Mouse (Mus musculus): ENCODE results near the gene Pipox. TPM values are rescaled to one million over a fixed set of nuclear protein-coding genes. Genes with fewer than 3 reads are reported as not detected.

Pipox gene
- polyA plus RNA-seq, 1 experiment, result 6.5 TPM

DNA sequence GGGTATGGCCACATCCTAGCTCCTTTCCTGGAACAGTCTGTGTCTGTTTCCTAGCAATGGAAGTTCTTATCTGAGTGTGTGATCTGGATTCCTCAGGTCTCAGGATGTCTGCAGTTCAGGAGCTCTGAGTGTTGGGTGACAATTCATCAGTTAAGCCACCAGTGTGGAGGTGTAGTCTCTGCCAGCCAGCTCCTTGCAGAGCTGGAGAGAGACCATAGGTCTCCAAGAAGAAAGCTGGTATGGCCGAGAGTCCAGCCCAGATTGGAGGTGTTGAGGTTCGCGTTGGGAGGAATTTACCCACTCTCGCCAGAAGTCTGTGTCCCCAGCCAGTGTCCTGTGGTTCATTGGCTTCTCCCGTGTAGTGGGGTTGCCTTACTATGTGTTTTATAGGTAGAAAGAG lies 38.7 kb upstream of the Pipox start:
- no peak for DNase-seq
- 33% methylated on average over 5 of the region's 5 CpGs for WGBS
- no peak overlapping the region for H3K27ac ChIP-seq (ENCODE audit: control insufficient read depth, insufficient read depth, low read length)
- H3K4me3 ChIP-seq (ENCODE audit: control insufficient read depth, insufficient read depth, low read length), result no peak overlapping the region
- H3K4me1 ChIP-seq (replicated peaks; ENCODE audit: control insufficient read depth, insufficient read depth, low read length), result peaks cover 9% of the 10 kb centered on the region
- TF ChIP-seq POLR2A (IDR thresholded peaks at IDR 0.05; ENCODE audit: control insufficient read depth, extremely low read depth, insufficient read depth, low read length, poor library complexity) (no peak), CTCF (IDR thresholded peaks at IDR 0.05; ENCODE audit: borderline replicate concordance, control insufficient read depth, extremely low read depth, insufficient read depth, low read length, poor library complexity) (no peak)
- H3K27me3 ChIP-seq (ENCODE audit: control insufficient read depth, insufficient read depth, low read length), result peaks cover 37% of the 10 kb centered on the region
- H3K36me3 ChIP-seq (ENCODE audit: control insufficient read depth, insufficient read depth, low read length), result no peaks in the 10 kb centered on the region

DNA sequence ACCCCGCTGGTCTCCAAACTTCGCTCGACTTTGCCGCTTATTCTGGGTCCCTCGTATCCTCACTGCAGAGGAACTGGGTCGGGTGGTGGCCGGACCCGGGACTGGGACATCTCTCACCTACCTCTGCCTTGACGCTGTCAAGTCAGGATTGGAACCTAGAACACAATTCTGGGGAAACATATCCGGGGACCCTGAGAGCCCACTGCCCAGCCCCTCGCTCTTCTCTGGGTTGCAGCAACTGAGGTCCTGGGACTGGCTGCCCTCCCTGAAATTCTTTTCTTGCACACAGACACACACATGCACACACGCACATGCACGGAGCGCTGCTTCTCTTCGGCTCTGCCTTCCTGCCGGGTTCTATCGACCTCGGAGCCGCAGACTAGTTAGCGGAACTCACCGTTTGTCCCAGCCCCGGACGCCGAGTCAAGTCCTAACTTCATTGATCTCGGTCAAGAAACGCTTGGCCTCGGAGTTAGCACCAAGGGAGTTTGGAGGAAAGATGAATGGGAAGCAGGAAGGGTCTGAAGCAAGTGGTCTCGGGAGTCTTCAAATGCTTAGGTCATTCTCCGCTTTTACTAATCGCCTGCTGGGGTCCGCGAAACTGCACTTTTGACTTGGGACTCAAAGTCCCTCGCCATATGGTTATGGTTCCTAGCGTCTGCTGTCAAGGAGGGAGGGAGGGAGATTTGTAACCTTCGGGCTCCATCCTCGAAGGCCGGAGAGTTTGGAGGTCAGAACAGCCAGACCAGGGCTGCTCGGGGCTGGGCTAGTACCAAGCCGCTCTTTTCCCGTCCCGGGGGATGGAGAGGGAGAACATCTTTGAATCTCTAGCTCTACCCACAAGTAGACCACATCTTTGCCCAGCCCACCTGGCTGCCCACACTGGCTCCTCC lies 37.9 kb upstream of the Pipox start:
- no peaks in the 10 kb centered on the region for H3K36me3 ChIP-seq (ENCODE audit: control insufficient read depth, insufficient read depth, low read length)
- H3K27ac ChIP-seq (ENCODE audit: control insufficient read depth, insufficient read depth, low read length), result no peak overlapping the region
- H3K4me1 ChIP-seq (replicated peaks; ENCODE audit: control insufficient read depth, insufficient read depth, low read length), result peaks cover 9% of the 10 kb centered on the region
- TF ChIP-seq POLR2A (IDR thresholded peaks at IDR 0.05; ENCODE audit: control insufficient read depth, extremely low read depth, insufficient read depth, low read length, poor library complexity) (no peak), CTCF (IDR thresholded peaks at IDR 0.05; ENCODE audit: borderline replicate concordance, control insufficient read depth, extremely low read depth, insufficient read depth, low read length, poor library complexity) (no peak)
- no peak for DNase-seq
- 5% methylated on average over 41 of the region's 41 CpGs for WGBS
- peaks cover 37% of the 10 kb centered on the region for H3K27me3 ChIP-seq (ENCODE audit: control insufficient read depth, insufficient read depth, low read length)
- no peak overlapping the region for H3K4me3 ChIP-seq (ENCODE audit: control insufficient read depth, insufficient read depth, low read length)

DNA sequence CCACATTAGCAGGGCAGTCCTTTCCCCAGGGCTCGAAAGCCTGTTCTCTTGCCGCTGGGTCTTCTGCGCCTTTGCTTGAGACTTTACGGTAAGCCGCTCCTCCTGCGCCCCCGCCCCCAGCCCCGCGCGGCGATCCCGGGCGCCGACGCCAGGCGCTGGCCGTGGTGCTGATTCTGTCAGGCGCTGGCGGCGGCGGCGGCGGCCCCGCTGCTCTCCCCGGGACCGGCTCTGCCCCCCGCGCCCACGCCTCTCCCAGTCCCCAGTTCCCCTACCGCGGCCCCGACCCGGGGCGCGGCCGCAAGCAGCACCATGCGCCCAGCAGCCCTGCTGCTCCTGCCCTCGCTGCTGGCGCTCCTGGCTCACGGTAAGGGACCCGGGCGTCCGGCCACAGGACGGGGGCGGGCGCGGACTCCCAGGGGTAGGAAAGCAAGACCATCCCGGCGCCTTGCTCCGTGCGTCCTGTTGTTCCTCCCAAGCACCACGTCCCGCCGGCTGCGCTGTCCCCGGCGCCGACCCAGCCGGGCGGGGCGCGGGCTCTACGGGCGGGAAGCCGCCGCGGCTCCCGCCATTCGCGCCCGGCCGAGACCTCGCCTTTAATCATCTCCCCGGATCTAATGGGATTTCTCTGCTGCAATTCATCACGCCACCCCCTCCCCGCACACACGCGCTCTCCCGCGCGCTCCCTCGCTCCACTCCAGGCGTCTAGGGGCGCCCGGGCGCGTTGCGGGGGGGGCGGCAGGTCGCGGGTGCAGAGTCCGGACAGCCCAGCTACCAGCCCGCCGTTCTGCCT lies 37.0 kb upstream of the Pipox start, which contains the start of gene Sez6:
Gene Sez6, plus strand, starts transcription at position 50 of the 790 bp plus-strand sequence.
- Histone ChIP-seq H3K4me3 (ENCODE audit: control insufficient read depth, insufficient read depth, low read length) (no peak within 1 kb of the TSS), H3K27ac (ENCODE audit: control insufficient read depth, insufficient read depth, low read length) (no peak within 1 kb of the TSS), H3K36me3 (ENCODE audit: control insufficient read depth, insufficient read depth, low read length) (no peaks in the 10 kb centered on the region), H3K27me3 (ENCODE audit: control insufficient read depth, insufficient read depth, low read length) (peaks cover 37% of the 10 kb centered on the region), H3K4me1 (replicated peaks; ENCODE audit: control insufficient read depth, insufficient read depth, low read length) (peaks cover 9% of the 10 kb centered on the region)
- peak; percentile 83 for DNase-seq
- 1% methylated on average over 94 of the region's 94 CpGs for WGBS
- TF ChIP-seq POLR2A (IDR thresholded peaks at IDR 0.05; ENCODE audit: control insufficient read depth, extremely low read depth, insufficient read depth, low read length, poor library complexity), result no peak
- no peak for TF ChIP-seq CTCF (IDR thresholded peaks at IDR 0.05; ENCODE audit: borderline replicate concordance, control insufficient read depth, extremely low read depth, insufficient read depth, low read length, poor library complexity)

DNA sequence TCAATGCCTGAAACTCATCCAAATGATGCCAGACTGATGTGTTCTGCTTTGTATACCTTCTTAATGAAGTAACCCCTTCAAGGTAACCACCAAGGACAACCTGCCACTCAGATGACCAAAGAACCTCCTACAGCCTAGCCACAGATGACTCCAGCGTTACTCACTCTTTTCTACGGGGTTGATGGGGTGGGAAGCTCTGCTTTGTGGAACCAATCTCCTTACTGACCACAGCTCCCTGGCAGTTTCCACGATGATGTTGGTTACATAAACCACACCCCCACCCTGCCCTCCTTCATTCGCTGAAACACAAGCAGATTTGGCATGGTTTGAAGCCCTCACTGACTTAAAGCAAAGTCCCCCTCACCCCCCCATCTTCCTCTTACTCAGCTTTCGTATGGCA lies 33.9 kb upstream of the Pipox start:
- WGBS, result 33% methylated on average over 5 of the region's 5 CpGs
- no peak for DNase-seq
- H3K4me1 ChIP-seq (replicated peaks; ENCODE audit: control insufficient read depth, insufficient read depth, low read length), result peaks cover 9% of the 10 kb centered on the region
- H3K4me3 ChIP-seq (ENCODE audit: control insufficient read depth, insufficient read depth, low read length), result no peak overlapping the region
- no peak overlapping the region for H3K27ac ChIP-seq (ENCODE audit: control insufficient read depth, insufficient read depth, low read length)
- TF ChIP-seq CTCF (IDR thresholded peaks at IDR 0.05; ENCODE audit: borderline replicate concordance, control insufficient read depth, extremely low read depth, insufficient read depth, low read length, poor library complexity) (no peak), POLR2A (IDR thresholded peaks at IDR 0.05; ENCODE audit: control insufficient read depth, extremely low read depth, insufficient read depth, low read length, poor library complexity) (no peak)
- peaks cover 21% of the 10 kb centered on the region for H3K27me3 ChIP-seq (ENCODE audit: control insufficient read depth, insufficient read depth, low read length)
- no peaks in the 10 kb centered on the region for H3K36me3 ChIP-seq (ENCODE audit: control insufficient read depth, insufficient read depth, low read length)

DNA sequence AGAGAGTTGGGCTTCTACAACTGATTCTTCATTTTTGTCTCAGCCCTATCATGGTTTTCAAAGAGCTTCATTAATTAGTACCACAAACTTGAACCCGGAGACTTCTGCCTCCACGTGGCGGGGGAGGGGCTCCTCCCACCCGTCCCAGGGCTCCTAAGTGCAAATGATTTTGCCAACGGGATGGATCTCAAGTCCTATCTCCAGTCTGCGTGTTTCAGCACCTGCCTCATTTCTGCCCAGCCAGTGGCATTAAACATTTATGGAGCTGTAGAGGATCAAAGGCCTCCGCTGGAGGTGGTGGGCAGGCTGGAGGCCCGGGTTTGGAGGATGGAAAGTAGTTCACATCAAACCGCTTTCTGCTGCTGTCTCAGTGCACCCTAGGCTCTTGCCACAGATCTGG lies 32.8 kb upstream of the Pipox start:
- DNase-seq, result no peak
- peaks cover 9% of the 10 kb centered on the region for H3K27me3 ChIP-seq (ENCODE audit: control insufficient read depth, insufficient read depth, low read length)
- H3K4me3 ChIP-seq (ENCODE audit: control insufficient read depth, insufficient read depth, low read length), result no peak overlapping the region
- 37% methylated on average over 9 of the region's 9 CpGs for WGBS
- H3K4me1 ChIP-seq (replicated peaks; ENCODE audit: control insufficient read depth, insufficient read depth, low read length), result peaks cover 9% of the 10 kb centered on the region
- TF ChIP-seq CTCF (IDR thresholded peaks at IDR 0.05; ENCODE audit: borderline replicate concordance, control insufficient read depth, extremely low read depth, insufficient read depth, low read length, poor library complexity) (no peak), POLR2A (IDR thresholded peaks at IDR 0.05; ENCODE audit: control insufficient read depth, extremely low read depth, insufficient read depth, low read length, poor library complexity) (no peak)
- no peaks in the 10 kb centered on the region for H3K36me3 ChIP-seq (ENCODE audit: control insufficient read depth, insufficient read depth, low read length)
- H3K27ac ChIP-seq (ENCODE audit: control insufficient read depth, insufficient read depth, low read length), result no peak overlapping the region

DNA sequence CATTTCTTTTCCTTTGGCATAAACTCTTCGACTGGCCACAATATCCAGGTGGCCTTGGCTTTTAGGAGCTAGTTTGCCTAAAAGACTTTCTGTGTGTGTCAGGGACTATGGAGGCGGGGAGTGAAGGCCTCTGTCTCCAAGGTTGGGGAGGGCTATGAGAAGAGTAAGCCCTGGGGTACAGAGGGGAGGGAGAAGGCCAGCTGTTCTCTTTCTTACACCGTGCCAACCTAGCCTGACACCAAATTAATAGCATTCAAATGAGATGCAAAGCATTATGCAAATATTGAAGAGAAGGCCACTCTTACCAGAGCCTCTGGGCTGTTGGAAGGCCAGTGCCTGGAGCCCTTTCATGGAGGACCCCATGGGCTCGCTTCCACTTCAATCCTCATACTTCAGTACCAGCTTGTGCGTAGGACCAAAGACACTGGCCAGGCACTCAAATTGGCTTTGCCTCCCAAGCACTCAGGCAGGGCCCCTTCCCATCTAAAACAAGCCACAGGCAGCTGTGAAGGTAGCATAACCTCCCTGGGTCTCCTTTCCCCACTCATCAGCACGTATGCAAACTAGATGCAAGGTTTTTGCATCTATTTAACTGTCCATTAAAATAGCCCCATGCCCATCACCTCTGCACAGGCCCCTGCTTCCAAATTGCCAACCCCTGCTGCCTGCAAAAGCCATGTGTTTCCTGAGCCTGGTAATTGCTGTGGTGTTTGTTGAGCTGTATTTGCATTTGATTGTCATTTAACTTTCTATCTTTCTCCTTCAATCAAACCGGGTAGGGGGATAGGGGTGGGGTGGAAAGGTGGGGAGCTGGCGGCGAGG lies 32.2 kb upstream of the Pipox start:
- Histone ChIP-seq H3K27me3 (ENCODE audit: control insufficient read depth, insufficient read depth, low read length) (peaks cover 3% of the 10 kb centered on the region), H3K27ac (ENCODE audit: control insufficient read depth, insufficient read depth, low read length) (no peak overlapping the region), H3K36me3 (ENCODE audit: control insufficient read depth, insufficient read depth, low read length) (no peaks in the 10 kb centered on the region), H3K4me3 (ENCODE audit: control insufficient read depth, insufficient read depth, low read length) (no peak overlapping the region), H3K4me1 (replicated peaks; ENCODE audit: control insufficient read depth, insufficient read depth, low read length) (peaks cover 3% of the 10 kb centered on the region; the same call in 1 of the 2 replicates)
- DNase-seq, result no peak
- 63% methylated on average over 9 of the region's 9 CpGs for WGBS
- TF ChIP-seq CTCF (IDR thresholded peaks at IDR 0.05; ENCODE audit: borderline replicate concordance, control insufficient read depth, extremely low read depth, insufficient read depth, low read length, poor library complexity), result no peak
